Mouse (Mus musculus) right cerebral cortex, postnatal 25 days (tissue): ENCODE data around the gene Son.
"Not testable (repeated sequence)": the region's sequence is repeated elsewhere in the genome, so short reads cannot be mapped to it uniquely, and the experiment has no call there.

Experiments
- DNase-seq: peaks from one replicate; pipeline ENCODE4 v3.0.0; 2022

The Son gene

GRCm38 (mm10) chr16:91640171-91640570, 7.1 kb upstream of the Son start:
- no peak for DNase-seq

GRCm38 (mm10) chr16:91644901-91645300, 2.4 kb upstream of the Son start:
- DNase-seq: no peak

DNA sequence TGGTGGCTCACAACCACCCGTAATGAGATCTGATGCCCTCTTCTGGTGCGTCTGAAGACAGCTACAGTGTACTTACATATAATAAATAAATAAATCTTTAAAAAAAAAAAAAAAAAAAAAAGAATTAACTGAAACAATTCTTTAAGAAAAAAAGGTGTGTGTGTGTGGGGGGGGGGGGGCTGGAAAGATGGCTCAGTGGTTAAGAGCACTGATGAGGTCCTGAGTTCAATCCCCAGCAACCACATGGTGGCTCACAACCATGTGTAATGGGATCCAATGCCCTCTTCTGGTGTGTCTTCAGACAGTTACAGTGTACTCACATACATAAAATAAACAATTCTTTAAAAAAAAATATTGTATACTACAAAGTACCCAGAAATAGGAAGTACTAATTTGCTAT, 1.9 kb upstream of the Son start:
- not testable (repeated sequence) for DNase-seq

- no peak for DNase-seq
Observed at GRCm38 (mm10) chr16:91645995-91646602, 1.2 kb upstream of the Son start.

GRCm38 (mm10) chr16:91646681-91647419, 456 bp upstream of the Son start, which contains the start of gene Gart:
Gene Gart, minus strand, starts transcription at chr16:91646952.
- DNase-seq: peak; percentile 92

DNA sequence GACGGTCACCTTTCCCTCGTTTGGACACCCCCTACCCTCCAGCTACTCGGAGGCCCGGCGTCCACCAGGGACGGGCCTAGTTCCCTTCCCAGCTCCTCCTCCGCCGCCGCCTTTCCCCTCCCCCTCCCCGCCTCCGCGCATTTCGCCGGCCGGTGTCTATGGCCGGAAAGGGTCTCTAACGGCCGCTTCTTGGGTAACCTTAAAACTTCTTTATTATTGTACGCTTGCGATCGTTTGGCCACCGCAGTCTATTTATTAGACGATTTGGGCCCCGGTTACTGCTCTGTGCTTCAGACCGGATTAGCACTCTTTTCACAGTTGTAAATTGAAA, 879 bp downstream of the Son start:
- peak; percentile 67 for DNase-seq

GRCm38 (mm10) chr16:91649246-91649645, 1.9 kb downstream of the Son start:
- DNase-seq: no peak

GRCm38 (mm10) chr16:91649781-91650180, 2.5 kb downstream of the Son start:
- DNase-seq: no peak

DNA sequence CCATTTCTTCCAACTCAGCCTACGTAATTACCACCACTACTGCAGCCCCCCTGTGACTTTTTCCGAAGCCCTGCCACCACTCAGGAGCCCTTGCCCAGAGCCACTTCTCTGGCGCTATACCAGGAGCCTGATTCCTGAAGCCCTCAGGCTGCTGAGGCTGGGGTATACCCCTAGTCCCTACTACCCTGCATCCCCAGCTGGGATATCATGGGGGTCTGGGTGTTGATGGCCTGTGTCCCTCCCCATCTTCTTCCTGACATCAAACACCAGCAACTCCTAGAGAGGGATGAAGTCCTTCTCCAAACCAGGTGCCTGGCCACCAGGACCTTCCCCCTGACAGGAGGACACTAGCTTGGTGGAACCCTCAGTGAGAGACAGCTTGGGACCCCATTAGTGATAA, 4.9 kb downstream of the Son start:
- DNase-seq: no peak

DNA sequence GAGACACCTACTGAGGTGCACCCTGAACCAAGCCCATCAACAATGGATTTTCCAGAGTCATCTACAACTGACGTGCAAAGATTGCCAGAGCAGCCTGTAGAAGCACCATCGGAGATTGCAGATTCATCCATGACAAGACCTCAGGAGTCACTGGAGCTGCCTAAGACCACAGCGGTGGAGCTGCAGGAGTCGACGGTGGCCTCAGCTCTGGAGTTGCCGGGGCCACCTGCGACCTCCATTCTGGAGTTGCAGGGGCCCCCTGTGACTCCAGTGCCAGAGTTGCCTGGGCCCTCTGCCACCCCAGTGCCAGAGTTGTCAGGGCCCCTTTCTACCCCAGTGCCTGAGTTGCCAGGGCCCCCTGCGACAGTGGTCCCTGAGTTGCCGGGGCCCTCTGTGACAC, 8.0 kb downstream of the Son start:
- DNase-seq: no peak

DNA sequence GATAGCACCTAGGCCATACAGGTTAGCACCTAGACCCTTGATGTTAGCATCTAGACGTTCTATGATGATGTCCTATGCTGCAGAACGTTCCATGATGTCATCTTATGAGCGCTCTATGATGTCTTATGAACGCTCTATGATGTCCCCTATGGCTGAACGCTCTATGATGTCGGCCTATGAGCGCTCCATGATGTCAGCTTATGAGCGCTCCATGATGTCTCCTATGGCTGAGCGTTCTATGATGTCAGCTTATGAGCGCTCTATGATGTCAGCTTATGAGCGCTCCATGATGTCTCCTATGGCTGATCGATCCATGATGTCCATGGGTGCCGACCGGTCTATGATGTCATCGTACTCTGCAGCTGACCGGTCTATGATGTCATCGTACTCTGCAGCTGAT, 10.0 kb downstream of the Son start:
- no peak for DNase-seq

DNA sequence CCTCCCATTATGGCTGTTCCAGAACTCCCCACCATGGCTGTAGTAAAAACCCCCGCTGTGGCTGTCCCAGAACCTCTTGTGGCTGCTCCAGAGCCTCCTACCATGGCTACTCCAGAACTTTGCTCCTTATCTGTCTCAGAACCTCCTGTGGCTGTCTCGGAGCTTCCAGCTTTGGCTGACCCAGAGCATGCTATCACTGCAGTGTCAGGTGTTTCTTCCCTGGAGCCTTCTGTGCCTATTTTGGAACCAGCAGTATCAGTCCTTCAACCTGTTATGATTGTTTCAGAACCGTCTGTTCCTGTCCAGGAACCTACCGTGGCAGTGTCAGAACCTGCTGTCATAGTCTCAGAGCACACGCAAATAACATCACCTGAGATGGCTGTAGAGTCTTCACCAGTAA, 11.2 kb downstream of the Son start:
- no peak for DNase-seq

- DNase-seq: no peak
Observed at GRCm38 (mm10) chr16:91659798-91660197, 12.5 kb downstream of the Son start.

DNA sequence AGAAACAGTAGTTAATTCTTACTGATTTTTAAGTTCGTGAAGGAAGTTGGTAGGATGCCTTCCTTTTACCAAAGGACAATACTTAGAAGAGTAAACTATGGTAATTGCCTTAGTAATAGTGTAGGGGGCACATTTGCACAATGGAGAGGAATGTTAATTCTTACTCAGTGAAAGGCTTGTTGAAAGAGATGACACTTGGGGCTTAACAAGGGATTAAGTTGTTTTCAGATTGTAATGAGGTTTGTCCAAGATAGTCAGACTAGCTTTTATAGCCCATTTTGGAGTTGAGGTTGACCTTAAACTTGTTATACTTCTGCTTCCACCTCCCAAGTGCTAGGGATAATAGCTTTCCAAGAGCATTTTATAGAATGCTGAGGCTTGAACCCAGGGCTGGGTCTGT, 14.1 kb downstream of the Son start:
- DNase-seq: no peak

DNA sequence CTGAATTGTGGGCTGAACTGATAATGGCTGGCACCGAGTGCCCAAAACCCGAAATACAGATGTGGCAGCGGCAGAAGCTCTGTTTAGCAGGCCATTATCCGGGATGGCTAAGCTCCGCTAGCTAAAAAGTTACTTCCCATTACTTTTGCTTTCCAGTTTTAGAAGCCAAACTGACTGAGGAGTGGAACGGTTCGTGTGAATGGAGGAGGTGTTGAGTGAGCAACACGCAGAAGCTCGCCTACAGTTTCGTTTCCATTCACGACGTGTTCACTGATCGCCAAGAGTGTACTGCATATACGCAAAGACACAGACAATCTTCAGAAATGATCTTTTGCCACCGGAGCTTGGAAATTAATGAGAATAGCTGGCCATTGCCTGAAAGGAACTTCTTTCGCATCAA, 15.0 kb downstream of the Son start:
- DNase-seq: no peak

DNA sequence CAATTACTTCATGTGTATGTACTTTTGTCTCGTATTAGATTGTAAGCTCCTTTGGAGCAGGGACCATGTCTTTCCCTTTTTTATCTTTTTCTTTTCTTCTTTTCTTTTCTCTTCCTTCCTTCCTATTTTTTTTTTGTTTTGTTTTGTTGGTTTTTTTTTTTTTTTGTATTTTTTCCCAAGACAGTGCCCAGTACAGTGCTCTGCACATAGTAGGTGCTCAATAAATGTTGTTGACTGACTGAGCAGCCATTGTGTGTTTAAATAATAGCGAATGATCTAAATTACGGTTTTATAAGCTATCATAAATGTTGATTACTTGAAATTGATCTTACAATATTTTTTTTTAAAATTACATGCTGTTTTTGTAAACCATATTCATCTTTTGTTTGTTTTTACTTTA, 16.5 kb downstream of the Son start:
- DNase-seq: no peak

GRCm38 (mm10) chr16:91674500-91674899, 27.2 kb downstream of the Son start:
- DNase-seq: no peak

GRCm38 (mm10) chr16:91678147-91678911, 31.0 kb downstream of the Son start:
- no peak for DNase-seq

- no peak for DNase-seq
Observed at GRCm38 (mm10) chr16:91680656-91681055, 33.4 kb downstream of the Son start.

DNA sequence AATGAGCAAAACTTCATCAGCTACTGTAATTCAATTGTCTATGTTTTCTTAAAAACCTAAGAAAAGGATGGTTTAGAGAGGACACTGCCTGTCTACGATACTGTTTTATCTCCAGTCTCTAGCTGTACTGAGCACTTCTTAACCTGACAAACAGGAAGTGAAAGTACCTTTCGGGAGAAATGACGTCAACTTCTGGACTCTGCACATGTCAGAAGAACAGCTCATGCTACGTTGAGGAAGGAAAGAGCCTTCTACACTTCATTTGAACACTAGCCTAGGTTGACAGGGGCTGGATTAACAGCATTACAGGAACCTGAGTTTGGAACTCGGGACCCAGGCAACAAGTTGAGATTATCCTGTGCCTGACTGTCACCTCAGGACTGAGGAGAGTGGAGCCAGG, 38.2 kb downstream of the Son start:
- no peak for DNase-seq

- DNase-seq: no peak
Observed at GRCm38 (mm10) chr16:91686369-91686768, 39.1 kb downstream of the Son start.

- DNase-seq: no peak
Observed at GRCm38 (mm10) chr16:91688023-91688618, 40.8 kb downstream of the Son start.

DNA sequence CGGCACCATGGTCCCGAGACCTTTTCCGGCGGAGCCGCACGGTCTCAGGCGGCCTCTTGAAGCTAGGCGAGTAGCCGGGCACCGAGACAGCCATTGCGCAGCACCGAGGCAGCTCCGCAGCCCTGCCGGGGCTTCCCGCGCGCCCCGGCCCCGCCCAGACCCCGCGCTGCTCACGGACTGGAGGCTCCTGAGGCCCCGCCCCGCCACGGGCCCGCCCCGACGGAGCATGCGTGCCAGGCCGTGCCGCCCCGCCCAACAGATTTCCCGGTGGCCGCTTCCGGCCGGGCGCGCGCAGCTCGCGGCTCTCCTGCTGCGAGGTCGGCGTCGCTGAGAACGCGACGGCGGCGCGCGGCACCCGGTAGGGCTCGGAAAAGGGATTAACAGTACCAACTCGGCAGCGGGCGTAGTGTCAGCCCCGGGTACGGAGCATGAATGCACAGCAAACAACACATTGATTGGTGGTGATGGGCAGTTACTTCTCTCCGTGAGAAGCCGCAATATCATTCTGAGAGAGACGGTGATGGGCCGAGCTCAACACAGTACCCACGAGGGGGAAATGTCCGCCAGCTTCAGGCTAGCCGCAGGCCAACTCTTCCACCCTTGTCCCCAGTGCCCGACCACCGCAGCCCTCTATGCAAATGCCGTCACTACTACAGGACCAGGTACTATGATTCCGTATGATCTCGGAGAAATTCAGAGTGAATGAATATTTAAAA, 41.5 kb downstream of the Son start, which contains the start of gene Donson:
TSS of gene Donson (minus strand) at position 152 of the 716 bp plus-strand sequence.
- DNase-seq: peak; percentile 93
